Mouse (Mus musculus) heart, embryonic 11.5 days (tissue): ENCODE data around the gene Araf. TPM values are rescaled to one million over a fixed set of nuclear protein-coding genes. Genes with fewer than 3 reads are reported as not detected.
A peak's percentile ranks its signal among the peaks of the same experiment; 100 is the strongest.
"Not testable (repeated sequence)": the region's sequence is repeated elsewhere in the genome, so short reads cannot be mapped to it uniquely, and the experiment has no call there.

Source experiments
- ATAC-seq: fragments of 200-750 bp; cut with Nextera tagmentation; replicated peaks from 2 replicates; pipeline ENCODE4 v1.8.0; 2017; ENCODE audit warnings: moderate library complexity; ENCODE audit not compliant: insufficient number of reproducible peaks, low FRiP score, low TSS enrichment
- H3K27ac ChIP-seq: fragments of 300-500 bp; sonication (generic); 2 replicates; pipeline ENCODE4 v1.5.1; 2014; ENCODE audit warnings: mild to moderate bottlenecking, low read depth, low read length
- H3K27me3 ChIP-seq: fragments of 300-500 bp; sonication (generic); 2 replicates; pipeline ENCODE4 v1.6.1; 2014; ENCODE audit warnings: mild to moderate bottlenecking, low read length, mixed read lengths; ENCODE audit not compliant: control insufficient read depth, insufficient read depth
- H3K36me3 ChIP-seq: fragments of 300-500 bp; sonication (generic); 2 replicates; pipeline ENCODE4 v1.6.1; 2014; ENCODE audit warnings: mild to moderate bottlenecking, low read length, moderate library complexity, mixed read lengths; ENCODE audit not compliant: control insufficient read depth, insufficient read depth
- H3K4me1 ChIP-seq: fragments of 300-500 bp; sonication (generic); 2 replicates; pipeline ENCODE4 v1.6.1; 2014; ENCODE audit warnings: low read length; ENCODE audit not compliant: control insufficient read depth, insufficient read depth
- H3K4me2 ChIP-seq: fragments of 300-500 bp; sonication (generic); 2 replicates; pipeline ENCODE4 v1.6.1; 2014; ENCODE audit warnings: mild to moderate bottlenecking, moderate library complexity
- H3K4me3 ChIP-seq: fragments of 300-500 bp; sonication (generic); 2 replicates; pipeline ENCODE4 v1.5.1; 2014; ENCODE audit warnings: low read depth, low read length
- H3K9ac ChIP-seq: fragments of 300-500 bp; sonication (generic); 2 replicates; pipeline ENCODE4 v1.6.1; 2014; ENCODE audit warnings: mild to moderate bottlenecking, low read depth, low read length, moderate library complexity
- H3K9me3 ChIP-seq: fragments of 300-500 bp; sonication (generic); replicated peaks from 2 replicates; pipeline ENCODE4 v1.6.1; 2016; ENCODE audit warnings: low read length; ENCODE audit not compliant: control insufficient read depth
- WGBS: fragments of 180-500 bp; shearing (Covaris S2); extraction: QIAGEN DNeasy Blood & Tissue Kit; methylation state at CpG from one replicate; pipeline ENCODE4 v1.1.7; 2014; ENCODE audit not compliant: insufficient replicate concordance; 5-methylcytosine and 5-hydroxymethylcytosine counted together
- polyA plus RNA-seq: library from polyadenylated mRNA; unstranded; fragments of >200 nt; fragmentation: Nextera tagmentation; extraction: Ambion mirVana; gene quantifications from 2 replicates; pipeline ENCODE4 v1.2.1, GENCODE M21; 2014

Gene Araf
- polyA plus RNA-seq, 1 experiment from 2014 or later, result 94.5 TPM

DNA sequence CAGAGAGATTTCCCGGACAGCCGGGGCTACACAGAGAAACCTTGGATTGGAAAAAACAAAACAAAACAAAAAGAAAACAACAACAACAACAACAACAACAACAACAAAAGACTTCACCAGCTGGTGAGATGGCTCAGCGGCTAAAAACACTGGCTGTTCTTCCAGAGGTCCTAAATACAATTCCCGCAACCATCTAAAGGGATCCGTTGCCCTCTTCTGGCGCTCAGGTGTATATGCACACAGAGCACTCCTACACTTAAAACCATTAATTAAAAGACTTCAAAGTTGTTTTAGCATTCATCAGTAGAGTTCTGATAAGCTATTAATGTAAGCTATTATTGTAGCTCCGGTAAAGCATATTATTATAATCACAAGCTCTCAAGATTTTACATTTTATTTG is 4.4 kb upstream of the Araf start:
- Histone ChIP-seq H3K9me3 (no peaks in the 10 kb centered on the region), H3K9ac (no peak overlapping the region), H3K36me3 (no peaks in the 10 kb centered on the region), H3K4me2 (no peak overlapping the region), H3K4me1 (no peaks in the 10 kb centered on the region), H3K27me3 (no peaks in the 10 kb centered on the region), H3K4me3 (no peak overlapping the region), H3K27ac (no peak overlapping the region)
- ATAC-seq, result no peak
- 47% methylated on average over 7 of the region's 7 CpGs for WGBS

DNA sequence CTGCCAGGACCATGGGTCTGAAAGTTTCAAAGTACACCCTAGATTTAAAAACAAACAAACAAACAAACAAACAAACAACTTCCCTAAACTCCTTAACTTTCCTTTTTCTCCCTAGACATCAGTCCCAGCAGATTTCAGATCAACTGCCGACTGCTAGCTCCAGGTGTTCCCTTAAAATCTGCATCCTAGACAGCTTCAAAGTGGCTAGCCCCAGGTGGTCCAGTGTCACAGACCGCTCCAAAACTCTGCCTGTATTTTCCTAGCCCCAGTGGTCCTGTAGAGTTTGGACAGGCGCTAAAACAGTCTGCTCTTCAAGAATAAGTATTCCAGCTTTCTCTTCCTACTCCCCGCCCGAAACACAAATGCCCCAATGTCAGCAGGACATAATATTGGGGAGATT is 3.4 kb upstream of the Araf start:
- no peak for ATAC-seq
- WGBS, result 26% methylated on average over 5 of the region's 5 CpGs
- Histone ChIP-seq H3K9ac (no peak overlapping the region), H3K9me3 (no peaks in the 10 kb centered on the region), H3K4me1 (no peaks in the 10 kb centered on the region), H3K27ac (no peak overlapping the region), H3K4me2 (no peak overlapping the region), H3K27me3 (no peaks in the 10 kb centered on the region), H3K36me3 (no peaks in the 10 kb centered on the region), H3K4me3 (no peak overlapping the region)

DNA sequence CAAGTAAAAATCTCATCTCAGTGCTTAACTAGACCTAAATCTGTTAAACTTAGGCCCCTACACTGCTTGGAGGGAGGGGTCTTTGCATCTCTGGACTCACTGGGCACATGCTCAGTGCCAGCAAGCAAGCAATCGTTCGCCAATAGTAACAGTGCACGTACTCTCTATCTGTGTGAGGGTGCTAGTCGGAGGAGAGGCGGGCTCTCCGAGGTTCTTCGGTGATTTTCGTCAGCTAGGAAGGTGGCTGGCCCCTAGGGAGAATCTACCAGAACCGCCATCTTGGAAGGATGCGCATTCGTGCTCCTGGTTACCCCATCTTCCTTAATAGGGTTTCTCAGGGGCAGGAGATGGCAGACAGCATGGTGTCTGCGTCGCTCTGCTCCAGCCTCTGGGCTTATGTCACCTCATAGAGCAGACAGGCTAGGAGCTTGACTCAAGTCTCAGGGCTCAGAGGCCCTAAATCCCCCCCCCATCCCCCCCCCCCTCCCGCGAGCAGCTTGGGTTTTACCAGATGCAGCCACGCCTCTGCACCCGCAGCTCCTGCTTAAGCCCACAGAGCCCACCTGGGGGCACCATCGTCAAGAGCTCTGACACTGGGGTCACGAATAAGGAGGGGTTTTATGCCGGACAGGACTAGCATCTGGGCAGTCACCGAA is 655 bp downstream of the Araf start:
- Histone ChIP-seq H3K9ac (peak overlapping the region; percentile 75), H3K4me3 (peak overlapping the region; percentile 50), H3K4me1 (no peaks in the 10 kb centered on the region), H3K9me3 (no peaks in the 10 kb centered on the region), H3K4me2 (peak overlapping the region; percentile 62), H3K27me3 (no peaks in the 10 kb centered on the region), H3K36me3 (no peaks in the 10 kb centered on the region), H3K27ac (peak overlapping the region; percentile 83)
- peak; percentile 90 for ATAC-seq
- WGBS, result 17% methylated on average over 18 of the region's 21 CpGs

- peak; percentile 40; the same call in 1 of the 2 replicates for ATAC-seq
- no peaks in the 10 kb centered on the region for H3K4me1 ChIP-seq
- no peaks in the 10 kb centered on the region for H3K27me3 ChIP-seq
- peak overlapping the region; percentile 50 for H3K4me3 ChIP-seq
- H3K27ac ChIP-seq, result peak overlapping the region; percentile 83; the same call in 1 of the 2 replicates
- no peaks in the 10 kb centered on the region for H3K36me3 ChIP-seq
- H3K4me2 ChIP-seq, result peak overlapping the region; percentile 62
- H3K9me3 ChIP-seq, result no peaks in the 10 kb centered on the region
- 26% methylated on average over 7 of the region's 7 CpGs for WGBS
- H3K9ac ChIP-seq, result peak overlapping the region; percentile 75
Observed at GRCm38 (mm10) chrX:20798797-20799147, 1.2 kb downstream of the Araf start.

- no peak overlapping the region for H3K9ac ChIP-seq
- H3K4me1 ChIP-seq, result no peaks in the 10 kb centered on the region
- H3K4me2 ChIP-seq, result no peak overlapping the region
- no peak overlapping the region for H3K4me3 ChIP-seq
- WGBS, result 71% methylated on average over 2 of the region's 2 CpGs
- no peak overlapping the region for H3K27ac ChIP-seq
- no peaks in the 10 kb centered on the region for H3K36me3 ChIP-seq
- no peak for ATAC-seq
- no peaks in the 10 kb centered on the region for H3K9me3 ChIP-seq
- no peaks in the 10 kb centered on the region for H3K27me3 ChIP-seq
Observed at GRCm38 (mm10) chrX:20801456-20801855, 3.8 kb downstream of the Araf start.

GRCm38 (mm10) chrX:20804301-20804700 is 6.7 kb downstream of the Araf start:
- ATAC-seq, H3K9ac ChIP-seq, H3K4me2 ChIP-seq, H3K27ac ChIP-seq, H3K4me1 ChIP-seq, H3K9me3 ChIP-seq, H3K36me3 ChIP-seq, H3K4me3 ChIP-seq, H3K27me3 ChIP-seq: not testable (repeated sequence)
- WGBS, result 44% methylated on average over 1 of the region's 1 CpGs

DNA sequence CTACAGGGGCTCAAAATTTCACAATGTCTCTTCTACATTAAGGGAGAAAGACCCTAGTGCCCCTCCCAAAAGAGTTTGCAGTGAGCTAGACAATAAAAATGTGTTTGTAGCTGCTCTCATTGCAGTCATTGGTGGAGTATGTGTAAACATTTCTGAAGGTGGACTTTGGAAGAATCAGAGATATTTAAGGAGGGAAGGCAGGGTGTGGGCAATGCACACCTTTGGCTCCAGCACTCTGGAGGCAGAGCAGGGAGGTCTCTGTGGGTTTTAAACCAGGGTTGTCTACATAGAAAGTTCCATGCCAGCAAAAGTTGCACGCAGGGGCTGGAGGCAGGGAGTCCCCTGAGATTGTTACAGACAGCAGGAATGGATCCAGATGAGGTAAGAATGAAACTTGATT is 8.7 kb downstream of the Araf start:
- WGBS, result 85% methylated on average over 1 of the region's 1 CpGs
- H3K4me2 ChIP-seq, result no peak overlapping the region
- H3K4me1 ChIP-seq, result no peaks in the 10 kb centered on the region
- ATAC-seq, result no peak
- no peaks in the 10 kb centered on the region for H3K9me3 ChIP-seq
- no peaks in the 10 kb centered on the region for H3K27me3 ChIP-seq
- H3K27ac ChIP-seq, result no peak overlapping the region
- H3K9ac ChIP-seq, result no peak overlapping the region
- no peaks in the 10 kb centered on the region for H3K36me3 ChIP-seq
- H3K4me3 ChIP-seq, result no peak overlapping the region

GRCm38 (mm10) chrX:20816974-20817373 is 19.4 kb downstream of the Araf start:
- WGBS, result 71% methylated on average over 6 of the region's 6 CpGs
- H3K36me3 ChIP-seq, result no peaks in the 10 kb centered on the region
- H3K27me3 ChIP-seq, result no peaks in the 10 kb centered on the region
- no peak overlapping the region for H3K4me2 ChIP-seq
- no peak for ATAC-seq
- no peak overlapping the region for H3K4me3 ChIP-seq
- no peaks in the 10 kb centered on the region for H3K4me1 ChIP-seq
- H3K9me3 ChIP-seq, result no peaks in the 10 kb centered on the region
- H3K27ac ChIP-seq, result no peak overlapping the region
- no peak overlapping the region for H3K9ac ChIP-seq

- peak; percentile 80; the same call in 1 of the 2 replicates for ATAC-seq
- Histone ChIP-seq H3K4me1 (no peaks in the 10 kb centered on the region), H3K27me3 (no peaks in the 10 kb centered on the region), H3K9ac (0 out of 2 replicates have a peak overlapping the region, but pooled peaks have one; percentile 46), H3K4me2 (peak overlapping the region; percentile 70), H3K4me3 (peak overlapping the region; percentile 28), H3K9me3 (no peaks in the 10 kb centered on the region), H3K36me3 (no peaks in the 10 kb centered on the region), H3K27ac (no peak overlapping the region)
- WGBS, result 31% methylated on average over 19 of the region's 19 CpGs
Observed at GRCm38 (mm10) chrX:20819204-20819628, 21.6 kb downstream of the Araf start.
